Mouse (Mus musculus) retina, adult 2 months (tissue): ENCODE data around the gene Serpinf2.
A peak's percentile ranks its signal among the peaks of the same experiment; 100 is the strongest.

Experiments
- DNase-seq: peaks from one replicate; pipeline ENCODE4 v3.0.0-alpha.2; 2012; ENCODE audit warnings: low read depth, low spot score

Serpinf2 gene

GRCm38 (mm10) chr11:75439363-75439762, at the start of gene Serpinf2:
Gene Serpinf2, minus strand, starts transcription at chr11:75439591.
- no peak for DNase-seq

- DNase-seq: no peak
Measured at GRCm38 (mm10) chr11:75487496-75487895, 48.1 kb upstream of the Serpinf2 start.

- peak; percentile 95 for DNase-seq
Measured at GRCm38 (mm10) chr11:75486601-75487285, 47.4 kb upstream of the Serpinf2 start, which contains the start of gene Prpf8. Gene Prpf8, plus strand, starts transcription at chr11:75486816.

GRCm38 (mm10) chr11:75486192-75486591, 46.8 kb upstream of the Serpinf2 start:
- no peak for DNase-seq

- no peak for DNase-seq
Measured at GRCm38 (mm10) chr11:75473376-75473775, 34.0 kb upstream of the Serpinf2 start.

GRCm38 (mm10) chr11:75472469-75473081, 33.2 kb upstream of the Serpinf2 start:
- DNase-seq: no peak

- no peak for DNase-seq
Measured at GRCm38 (mm10) chr11:75470675-75471074, 31.3 kb upstream of the Serpinf2 start.

GRCm38 (mm10) chr11:75469261-75469660, 29.9 kb upstream of the Serpinf2 start:
- DNase-seq: no peak

- DNase-seq: no peak
Measured at GRCm38 (mm10) chr11:75468410-75468809, 29.0 kb upstream of the Serpinf2 start.

GRCm38 (mm10) chr11:75467512-75468215, 28.3 kb upstream of the Serpinf2 start:
- DNase-seq: no peak

- DNase-seq: no peak
Measured at GRCm38 (mm10) chr11:75466731-75467505, 27.5 kb upstream of the Serpinf2 start.

- no peak for DNase-seq
Measured at GRCm38 (mm10) chr11:75465051-75465450, 25.7 kb upstream of the Serpinf2 start.

GRCm38 (mm10) chr11:75464417-75464816, 25.0 kb upstream of the Serpinf2 start:
- DNase-seq: no peak

GRCm38 (mm10) chr11:75463624-75464023, 24.2 kb upstream of the Serpinf2 start:
- no peak for DNase-seq

- DNase-seq: no peak
Measured at GRCm38 (mm10) chr11:75462865-75463336, 23.5 kb upstream of the Serpinf2 start.

- DNase-seq: no peak
Measured at GRCm38 (mm10) chr11:75462253-75462783, 22.9 kb upstream of the Serpinf2 start.

- no peak for DNase-seq
Measured at GRCm38 (mm10) chr11:75461743-75462252, 22.4 kb upstream of the Serpinf2 start.

- peak; percentile 98 for DNase-seq
Measured at GRCm38 (mm10) chr11:75460844-75461742, 21.7 kb upstream of the Serpinf2 start, which contains the start of gene Tlcd2. Gene Tlcd2, plus strand, starts transcription at chr11:75461715.

- DNase-seq: peak; percentile 46
Measured at GRCm38 (mm10) chr11:75460103-75460843, 20.9 kb upstream of the Serpinf2 start.
